Mouse (Mus musculus) forebrain, embryonic 16.5 days (tissue): Measurements from ENCODE around the gene Nudt14. TPM values are rescaled to one million over a fixed set of nuclear protein-coding genes. Genes with fewer than 3 reads are reported as not detected.
A peak's percentile ranks its signal among the peaks of the same experiment; 100 is the strongest.

Experiments used
- ATAC-seq: fragments of 200-750 bp; cut with Nextera tagmentation; 2 replicates; pipeline ENCODE4 v1.8.0; 2017; ENCODE audit warnings: mild to moderate bottlenecking, moderate library complexity
- H3K27ac ChIP-seq: fragments of 300-500 bp; sonication (generic); 2 replicates; pipeline ENCODE4 v1.5.1; 2014; ENCODE audit warnings: low read length, control low read depth
- H3K27me3 ChIP-seq: fragments of 300-500 bp; sonication (generic); replicated peaks from 2 replicates; pipeline ENCODE4 v1.6.1; 2014; ENCODE audit warnings: low read length; ENCODE audit not compliant: control insufficient read depth, insufficient read depth
- H3K36me3 ChIP-seq: fragments of 300-500 bp; sonication (generic); 2 replicates; pipeline ENCODE4 v1.6.1; 2014; ENCODE audit not compliant: control insufficient read depth, insufficient read depth
- H3K4me1 ChIP-seq: fragments of 300-500 bp; sonication (generic); replicated peaks from 2 replicates; pipeline ENCODE4 v1.6.1; 2014; ENCODE audit warnings: low read length; ENCODE audit not compliant: control insufficient read depth, insufficient read depth
- H3K4me2 ChIP-seq: fragments of 300-500 bp; sonication (generic); 2 replicates; pipeline ENCODE4 v1.6.1; 2014; ENCODE audit warnings: mild to moderate bottlenecking, low read length, control low read depth
- H3K4me3 ChIP-seq: fragments of 300-500 bp; sonication (generic); replicated peaks from 2 replicates; pipeline ENCODE4 v1.5.1; 2014; ENCODE audit warnings: mild to moderate bottlenecking, low read length, control low read depth
- H3K9ac ChIP-seq: fragments of 300-500 bp; sonication (generic); replicated peaks from 2 replicates; pipeline ENCODE4 v1.6.1; 2014; ENCODE audit warnings: low read depth, low read length, control low read depth
- H3K9me3 ChIP-seq: fragments of 300-500 bp; sonication (generic); 2 replicates; pipeline ENCODE4 v1.6.1; 2016; ENCODE audit warnings: low read length; ENCODE audit not compliant: control insufficient read depth
- WGBS: fragments of 180-500 bp; shearing (Covaris S2); extraction: QIAGEN DNeasy Blood & Tissue Kit; methylation state at CpG from one replicate; pipeline ENCODE4 v1.1.7; 2014; 5-methylcytosine and 5-hydroxymethylcytosine counted together
- polyA plus RNA-seq: library from polyadenylated mRNA; unstranded; fragments of >200 nt; fragmentation: Nextera tagmentation; extraction: Ambion mirVana; gene quantifications from 2 replicates; pipeline ENCODE4 v1.2.1, GENCODE M21; 2015

The Nudt14 gene
- polyA plus RNA-seq, 1 experiment from 2014 or later: 57.0 TPM

DNA sequence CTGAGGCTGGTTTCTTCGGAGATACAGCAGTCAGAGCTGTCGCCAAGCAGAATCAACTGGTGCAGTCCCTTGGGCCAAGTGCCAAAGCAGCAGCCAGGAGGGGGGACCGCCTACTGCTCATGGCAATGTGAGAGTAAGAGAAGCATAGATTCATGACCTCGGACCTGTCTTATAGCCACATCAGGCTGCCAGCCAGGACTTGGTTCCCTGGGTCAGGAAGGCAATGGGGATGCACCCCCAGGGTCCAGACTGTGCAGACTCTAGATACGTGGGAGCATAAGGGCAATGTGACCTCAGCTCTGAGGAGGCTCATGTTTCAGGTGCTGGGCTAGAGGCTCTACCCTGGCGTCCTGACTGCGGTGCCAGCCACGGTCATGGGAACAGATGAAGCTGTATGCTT lies 38.0 kb downstream of the Nudt14 start:
- 61% methylated on average over 8 of the region's 8 CpGs for WGBS
- no peaks in the 10 kb centered on the region for H3K4me1 ChIP-seq
- H3K36me3 ChIP-seq: peaks cover 7% of the 10 kb centered on the region; the same call in 1 of the 2 replicates
- no peak overlapping the region for H3K4me2 ChIP-seq
- H3K9ac ChIP-seq: no peak overlapping the region
- no peak overlapping the region for H3K27ac ChIP-seq
- H3K27me3 ChIP-seq: no peaks in the 10 kb centered on the region
- no peaks in the 10 kb centered on the region for H3K9me3 ChIP-seq
- no peak overlapping the region for H3K4me3 ChIP-seq
- ATAC-seq: no peak

DNA sequence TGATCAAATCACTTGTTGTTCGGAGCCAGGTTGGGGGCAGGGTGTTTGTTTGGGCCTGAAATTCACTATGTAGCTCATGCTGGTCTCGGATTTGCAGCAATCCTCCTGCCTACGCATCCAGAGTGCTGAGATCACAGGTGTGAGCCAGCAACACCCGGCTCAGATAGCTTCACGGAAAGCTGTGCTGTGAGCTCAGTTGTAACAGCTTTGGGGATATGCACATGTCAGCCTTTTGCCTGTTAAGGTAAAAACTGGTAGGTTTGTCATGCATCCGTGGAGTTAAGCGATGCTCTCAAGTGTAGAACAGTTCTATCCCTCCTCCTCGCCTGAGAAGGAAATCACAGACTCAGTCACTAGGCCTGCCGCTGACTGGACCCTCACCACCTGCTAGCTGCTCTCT lies 41.3 kb downstream of the Nudt14 start:
- Histone ChIP-seq H3K36me3 (peaks cover 4% of the 10 kb centered on the region; the same call in 1 of the 2 replicates), H3K9ac (no peak overlapping the region), H3K27me3 (no peaks in the 10 kb centered on the region), H3K4me2 (no peak overlapping the region), H3K4me3 (no peak overlapping the region), H3K27ac (no peak overlapping the region), H3K4me1 (peaks cover 6% of the 10 kb centered on the region; the same call in 1 of the 2 replicates), H3K9me3 (no peaks in the 10 kb centered on the region)
- peak; percentile 49; the same call in 1 of the 2 replicates for ATAC-seq
- 78% methylated on average over 9 of the region's 9 CpGs for WGBS

DNA sequence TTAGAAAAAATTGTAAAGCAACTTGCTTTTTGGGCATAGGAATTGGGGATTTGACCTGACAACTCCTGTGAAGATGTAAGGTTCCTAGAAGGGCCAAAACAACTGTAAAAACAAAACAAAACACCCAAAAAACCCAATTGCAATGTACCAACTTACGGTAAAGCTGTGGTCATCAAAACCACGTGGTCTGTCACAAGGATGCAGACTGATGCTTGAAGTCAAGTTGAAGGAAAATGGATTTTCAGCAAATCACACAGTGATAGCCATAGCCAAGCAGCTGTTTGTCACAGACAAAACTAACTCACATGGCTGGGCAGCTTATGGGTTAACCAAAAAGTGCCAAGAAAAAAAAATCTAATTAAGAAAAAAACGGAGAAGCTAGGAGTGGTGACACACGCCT lies 43.0 kb downstream of the Nudt14 start:
- Histone ChIP-seq H3K27me3 (no peaks in the 10 kb centered on the region), H3K4me2 (no peak overlapping the region), H3K27ac (no peak overlapping the region), H3K4me1 (peaks cover 6% of the 10 kb centered on the region; the same call in 1 of the 2 replicates), H3K9me3 (no peaks in the 10 kb centered on the region), H3K36me3 (no peaks in the 10 kb centered on the region), H3K9ac (no peak overlapping the region), H3K4me3 (no peak overlapping the region)
- ATAC-seq: no peak
- WGBS: 49% methylated on average over 4 of the region's 4 CpGs

DNA sequence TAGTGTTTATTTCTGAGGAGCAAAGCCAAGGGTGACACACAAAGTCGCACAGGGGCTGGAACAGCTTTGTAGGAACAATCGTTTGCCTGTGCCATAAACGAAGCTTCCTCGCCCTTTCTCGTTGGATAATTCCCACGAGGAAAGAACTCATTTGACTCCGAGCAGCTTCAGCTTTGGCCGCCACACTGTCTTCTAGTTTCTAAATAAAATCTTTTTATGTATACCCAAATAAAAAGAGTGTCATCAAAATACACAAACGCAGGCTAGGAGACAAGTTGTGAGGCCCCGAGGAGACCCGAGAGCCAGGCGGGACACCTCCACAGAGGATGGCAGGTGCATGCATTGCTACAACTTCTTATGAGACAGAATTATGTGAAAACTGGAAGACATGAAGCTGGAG lies 43.6 kb downstream of the Nudt14 start:
- H3K4me2 ChIP-seq: no peak overlapping the region
- no peak for ATAC-seq
- H3K36me3 ChIP-seq: no peaks in the 10 kb centered on the region
- H3K4me1 ChIP-seq: peaks cover 6% of the 10 kb centered on the region; the same call in 1 of the 2 replicates
- no peaks in the 10 kb centered on the region for H3K27me3 ChIP-seq
- H3K27ac ChIP-seq: no peak overlapping the region
- WGBS: 70% methylated on average over 12 of the region's 12 CpGs
- H3K9me3 ChIP-seq: no peaks in the 10 kb centered on the region
- H3K9ac ChIP-seq: no peak overlapping the region
- H3K4me3 ChIP-seq: no peak overlapping the region

DNA sequence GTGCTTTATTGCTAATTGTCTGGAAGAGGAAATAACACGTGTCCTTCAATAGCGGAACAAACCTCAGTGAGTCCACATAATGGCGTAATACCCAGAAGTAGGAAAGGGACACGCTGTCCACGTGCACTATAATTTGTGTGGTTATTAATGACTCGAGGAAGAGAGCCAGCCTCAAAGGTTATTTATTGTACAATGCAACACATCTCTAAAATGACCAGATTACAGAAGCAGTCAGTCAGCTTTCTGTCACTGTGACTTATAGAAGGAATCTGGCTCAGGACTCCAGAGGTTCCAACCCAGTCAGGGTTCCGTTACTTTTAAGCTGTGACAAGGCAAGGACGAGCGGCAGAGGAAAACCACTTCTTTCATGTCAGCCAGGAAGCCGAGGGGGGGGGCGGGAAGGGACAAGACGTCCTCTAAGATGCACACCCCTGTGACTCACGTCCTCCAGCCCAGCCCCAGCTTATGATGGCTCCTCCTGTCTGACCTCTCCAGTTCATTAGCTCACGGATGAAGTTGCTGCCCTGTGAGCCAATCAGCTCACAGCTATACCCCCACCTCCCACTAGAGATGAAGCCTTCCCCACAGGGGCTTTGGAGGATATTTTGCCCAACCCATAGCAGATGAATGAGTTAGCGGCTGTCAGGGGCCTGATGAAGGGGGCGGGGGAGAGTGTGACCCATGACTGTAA lies 44.3 kb downstream of the Nudt14 start:
- no peak for ATAC-seq
- Histone ChIP-seq H3K4me1 (peaks cover 6% of the 10 kb centered on the region; the same call in 1 of the 2 replicates), H3K9me3 (no peaks in the 10 kb centered on the region), H3K36me3 (no peaks in the 10 kb centered on the region), H3K4me3 (no peak overlapping the region), H3K4me2 (no peak overlapping the region), H3K27ac (no peak overlapping the region), H3K9ac (no peak overlapping the region), H3K27me3 (no peaks in the 10 kb centered on the region)
- 39% methylated on average over 16 of the region's 16 CpGs for WGBS

DNA sequence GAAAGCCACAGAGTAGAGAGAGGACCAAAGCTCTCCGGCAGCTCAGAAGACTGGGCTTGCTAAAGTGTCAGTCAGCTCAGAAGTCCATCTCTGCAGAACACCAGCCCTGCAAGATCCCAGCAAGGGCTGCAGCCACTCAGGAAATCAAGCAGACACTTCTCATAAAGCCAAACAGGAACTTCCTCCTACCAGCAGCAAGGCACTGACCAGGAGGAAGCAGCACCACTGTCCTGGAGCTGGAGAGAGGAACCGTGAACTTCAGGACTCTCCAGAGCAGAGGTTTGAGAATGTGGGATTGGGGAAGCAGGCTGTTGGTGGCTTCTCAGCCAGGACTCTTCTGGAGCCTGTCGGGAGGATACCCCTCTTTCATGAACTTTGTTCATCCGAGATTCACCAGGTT lies 47.0 kb downstream of the Nudt14 start:
- no peak overlapping the region for H3K4me3 ChIP-seq
- no peaks in the 10 kb centered on the region for H3K27me3 ChIP-seq
- WGBS: 73% methylated on average over 4 of the region's 4 CpGs
- ATAC-seq: no peak
- peaks cover 6% of the 10 kb centered on the region; the same call in 1 of the 2 replicates for H3K4me1 ChIP-seq
- H3K36me3 ChIP-seq: no peaks in the 10 kb centered on the region
- H3K27ac ChIP-seq: no peak overlapping the region
- H3K9me3 ChIP-seq: no peaks in the 10 kb centered on the region
- no peak overlapping the region for H3K9ac ChIP-seq
- H3K4me2 ChIP-seq: no peak overlapping the region

DNA sequence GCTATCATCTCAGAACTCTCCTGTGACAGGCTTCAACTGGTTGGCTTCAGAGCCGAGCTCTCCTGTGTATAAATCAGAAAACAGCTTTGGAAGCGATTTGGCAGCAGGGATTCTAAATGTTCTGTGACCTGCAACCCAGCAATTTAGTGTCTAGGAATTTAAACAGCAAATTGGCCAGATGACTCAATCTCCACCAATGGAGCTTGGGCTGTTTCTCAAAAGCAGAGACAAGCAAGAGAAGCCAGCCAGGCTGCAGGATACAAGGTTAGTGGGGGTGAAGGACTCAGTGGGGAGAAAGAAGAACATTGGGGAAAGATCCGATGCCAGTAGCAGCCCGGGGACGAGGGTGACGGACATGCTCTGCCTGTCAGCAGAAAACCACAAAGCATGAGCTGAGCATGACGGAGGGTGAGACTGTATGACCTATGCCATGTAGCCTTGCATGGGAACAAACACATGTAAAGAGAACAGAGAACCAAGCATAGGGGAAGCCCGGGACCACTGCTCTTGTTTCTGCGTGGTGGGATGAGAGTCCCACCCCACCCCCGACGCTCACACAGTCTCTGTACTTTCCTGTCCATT lies 47.5 kb downstream of the Nudt14 start:
- no peak overlapping the region for H3K27ac ChIP-seq
- no peak for ATAC-seq

DNA sequence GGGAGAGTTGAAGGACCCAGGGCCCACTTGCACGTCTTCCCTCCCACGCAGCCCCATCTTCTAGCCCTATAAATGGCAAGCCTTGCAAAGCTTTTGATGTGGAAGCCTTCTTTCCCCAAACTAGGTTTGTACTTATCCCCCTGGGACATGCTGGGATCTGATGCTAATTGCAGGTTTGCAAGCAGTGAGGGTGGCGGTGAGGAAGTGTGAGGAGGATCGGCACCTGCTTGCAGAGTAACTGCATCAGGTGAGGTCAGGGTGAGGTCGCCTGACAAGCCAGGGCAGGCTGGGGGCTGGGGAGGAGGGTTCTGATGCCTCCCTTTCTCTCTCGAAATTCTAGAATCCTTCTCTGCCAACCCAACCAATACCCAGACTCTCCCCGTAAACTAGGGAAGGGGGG lies 56.5 kb downstream of the Nudt14 start:
- Histone ChIP-seq H3K9me3 (no peaks in the 10 kb centered on the region), H3K4me3 (no peak overlapping the region), H3K9ac (no peak overlapping the region), H3K4me2 (no peak overlapping the region), H3K27me3 (no peaks in the 10 kb centered on the region), H3K4me1 (no peaks in the 10 kb centered on the region), H3K36me3 (no peaks in the 10 kb centered on the region), H3K27ac (no peak overlapping the region)
- no peak for ATAC-seq
- WGBS: 58% methylated on average over 7 of the region's 7 CpGs

More for the DNA sequence above, 47.5 kb downstream of the Nudt14 start:
- Histone ChIP-seq H3K9ac (no peak overlapping the region), H3K36me3 (no peaks in the 10 kb centered on the region), H3K4me3 (no peak overlapping the region), H3K4me2 (no peak overlapping the region), H3K4me1 (peaks cover 6% of the 10 kb centered on the region; the same call in 1 of the 2 replicates), H3K27me3 (no peaks in the 10 kb centered on the region), H3K9me3 (no peaks in the 10 kb centered on the region)
- WGBS: 70% methylated on average over 11 of the region's 11 CpGs
